Mouse (Mus musculus) hindlimb bud, embryonic 11.5 days (tissue): ENCODE results near the gene Fsd1l.
"Not testable (repeated sequence)": the region's sequence is repeated elsewhere in the genome, so short reads cannot be mapped to it uniquely, and the experiment has no call there.

Source experiments
- DNase-seq: peaks from one replicate; pipeline ENCODE4 v3.0.0-alpha.2; 2012; ENCODE audit warnings: low read depth, low spot score; ENCODE audit errors: extremely low spot score

Fsd1l gene

GRCm38 (mm10) chr4:53625263-53625662 is 6.0 kb upstream of the Fsd1l start:
- no peak for DNase-seq

DNA sequence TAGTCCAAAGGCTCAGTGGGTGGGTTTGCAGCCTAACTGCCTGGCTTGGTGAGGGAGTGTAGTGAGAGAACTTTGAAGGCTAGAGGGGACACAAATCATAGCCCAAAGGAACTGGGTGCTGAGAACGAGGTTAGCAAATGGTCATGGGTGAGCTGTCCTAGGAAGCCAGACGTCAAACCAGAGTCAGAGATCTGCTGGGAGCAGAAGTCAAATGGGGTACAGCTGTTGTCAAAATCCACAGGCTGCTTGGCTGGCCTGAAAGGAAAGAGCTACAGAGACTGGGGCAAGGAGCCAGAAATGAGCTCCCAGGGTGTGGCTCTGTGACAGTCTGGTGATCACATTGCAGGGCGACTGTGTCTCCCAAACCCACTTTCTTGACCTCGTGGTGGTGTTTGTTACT is 2.3 kb upstream of the Fsd1l start:
- DNase-seq, result no peak

DNA sequence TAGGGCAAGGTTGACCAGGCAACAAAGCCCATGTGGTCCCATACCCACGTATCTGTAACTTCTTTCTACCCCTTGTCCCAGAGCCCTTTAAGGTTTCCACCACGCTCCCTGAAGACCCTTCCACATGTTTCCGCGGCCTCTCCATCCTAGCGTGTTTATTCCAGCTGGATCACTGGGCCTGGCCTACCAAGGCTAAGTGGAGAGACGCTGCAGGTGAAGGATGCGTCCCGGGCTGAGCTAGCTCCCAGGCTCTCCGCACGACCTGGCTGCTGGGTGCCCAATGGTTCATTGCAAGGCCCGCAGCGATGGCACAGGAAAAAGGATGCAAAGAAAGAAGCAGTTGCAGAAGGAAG is 332 bp upstream of the Fsd1l start:
- no peak for DNase-seq

DNA sequence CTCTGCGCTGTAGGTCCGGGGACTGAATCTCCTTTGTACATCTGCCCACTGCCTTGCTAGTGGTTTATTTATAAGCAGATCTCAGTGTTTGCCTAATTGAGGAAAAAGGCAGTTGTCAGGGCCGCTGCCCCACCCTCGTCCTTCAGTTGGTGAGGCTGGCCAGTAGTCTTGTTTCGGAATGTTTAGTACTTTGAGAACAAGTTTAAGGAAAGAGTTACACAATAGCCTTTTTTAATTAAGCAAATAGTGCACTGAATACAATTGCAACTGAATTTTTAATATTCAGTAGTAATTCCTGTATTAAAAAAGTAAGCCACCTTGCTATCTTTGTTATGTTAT is 709 bp downstream of the Fsd1l start:
- DNase-seq, result no peak

DNA sequence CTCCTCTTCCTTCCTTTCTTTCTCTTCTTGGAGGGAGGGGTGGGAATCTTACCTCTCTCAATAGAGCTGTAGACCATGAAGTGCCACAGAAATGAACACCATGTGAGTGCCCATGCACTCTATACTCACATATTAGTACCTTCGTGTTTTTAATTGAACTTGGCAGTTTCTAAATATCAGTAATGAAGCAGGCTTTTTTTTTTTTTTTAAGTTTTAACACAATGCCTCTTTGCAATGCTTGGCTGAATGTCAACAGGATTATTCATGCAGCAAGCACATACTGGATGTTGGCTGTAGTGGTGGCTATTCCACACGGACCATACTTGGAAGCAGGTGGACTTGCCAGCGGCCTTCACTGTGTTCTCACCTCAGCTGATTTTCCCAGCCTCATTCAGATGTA is 4.1 kb downstream of the Fsd1l start:
- DNase-seq, result no peak

DNA sequence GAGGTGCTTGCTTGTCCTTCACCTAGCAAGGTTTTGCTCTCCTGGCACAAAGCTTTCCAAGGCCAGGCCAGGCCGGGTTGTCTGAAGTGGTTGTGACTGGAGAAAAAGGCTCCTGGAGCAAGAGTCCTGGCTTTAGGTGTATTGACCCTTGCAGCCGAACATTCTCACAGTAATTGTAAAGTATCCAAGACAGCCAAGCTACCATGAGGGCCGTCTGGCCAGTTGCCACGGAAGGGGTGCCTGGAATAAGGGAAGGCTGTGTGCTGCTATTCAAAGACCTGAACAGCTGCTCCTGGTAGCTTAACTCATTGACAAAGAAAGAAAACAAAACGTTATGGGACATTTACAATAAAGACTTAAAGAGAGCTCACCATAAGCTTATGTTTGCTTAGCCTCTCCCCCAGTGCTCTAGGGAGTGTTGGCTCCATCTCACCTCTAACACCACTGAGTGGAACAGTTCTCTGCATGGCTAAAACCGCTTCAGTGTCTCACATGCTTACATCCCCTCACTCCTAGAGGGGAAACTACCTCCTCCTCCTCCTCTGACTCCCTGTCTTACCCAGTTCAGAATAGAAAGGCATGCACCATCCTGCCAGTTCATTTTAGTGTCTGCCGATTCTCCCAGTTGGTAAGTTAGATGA is 6.1 kb downstream of the Fsd1l start:
- no peak for DNase-seq

- no peak for DNase-seq
Measured at GRCm38 (mm10) chr4:53638549-53639123, 7.4 kb downstream of the Fsd1l start.

DNA sequence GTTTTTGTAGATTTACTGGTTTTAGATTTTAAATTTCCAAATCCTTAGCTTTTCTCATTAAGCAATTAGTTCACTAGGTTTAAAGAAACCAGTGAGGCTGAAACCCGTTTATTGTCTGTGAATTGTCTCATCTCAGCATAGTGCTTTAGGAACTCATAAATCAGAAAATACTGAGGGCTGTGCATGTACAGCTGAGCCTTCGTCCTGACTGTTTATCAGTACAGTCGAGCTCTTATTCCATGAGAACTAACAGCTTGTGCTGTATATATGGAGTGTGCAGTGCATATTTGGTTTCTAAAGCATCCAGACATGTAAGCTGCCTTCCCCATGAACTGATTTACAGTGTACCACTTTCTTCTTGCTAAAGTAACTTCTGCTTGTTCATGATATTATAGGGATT is 26.8 kb downstream of the Fsd1l start:
- DNase-seq, result no peak

- DNase-seq, result no peak
Measured at GRCm38 (mm10) chr4:53660711-53661110, 29.4 kb downstream of the Fsd1l start.

- no peak for DNase-seq
Measured at GRCm38 (mm10) chr4:53682092-53682491, 50.8 kb downstream of the Fsd1l start.

DNA sequence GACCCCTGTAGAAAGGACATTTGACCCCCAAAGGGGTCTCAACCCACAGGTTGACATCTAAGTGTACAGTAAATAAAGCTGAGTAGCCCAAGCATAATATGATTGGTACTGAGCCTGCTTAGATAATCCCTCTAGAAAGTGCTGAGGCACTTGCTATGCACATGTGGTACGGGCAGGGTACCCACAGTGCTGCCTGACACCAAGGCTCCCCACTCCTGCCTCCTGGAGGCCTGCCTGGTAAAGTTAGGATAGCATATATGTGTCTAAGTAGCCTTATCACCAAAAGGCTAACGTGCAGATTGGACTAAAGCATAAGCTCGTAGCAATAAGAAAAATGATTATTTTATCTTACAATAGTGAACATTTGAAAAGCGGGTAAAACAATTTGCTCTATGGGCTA is 57.7 kb downstream of the Fsd1l start:
- no peak for DNase-seq

DNA sequence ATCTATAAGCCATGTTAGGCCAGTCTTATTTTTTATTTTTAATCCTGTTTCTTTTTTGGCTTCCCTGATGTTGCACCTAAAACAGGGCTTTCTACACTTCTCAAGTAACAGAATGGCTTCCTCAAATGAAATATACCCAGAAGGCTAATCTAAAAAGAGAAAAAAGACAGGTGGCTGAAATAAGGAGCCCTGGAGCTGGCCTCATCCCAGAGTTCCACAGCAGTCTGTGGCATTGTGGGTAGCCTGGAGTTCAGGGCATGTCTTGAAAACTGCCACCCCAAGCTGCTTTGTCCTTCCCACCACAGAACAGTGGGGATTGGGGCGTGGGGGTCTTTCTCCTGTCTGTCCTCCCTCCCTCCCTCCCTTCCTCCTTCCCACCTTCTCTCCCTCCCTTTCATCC is 60.1 kb downstream of the Fsd1l start:
- no peak for DNase-seq

GRCm38 (mm10) chr4:53709166-53709565 is 77.9 kb downstream of the Fsd1l start:
- DNase-seq, result not testable (repeated sequence)

GRCm38 (mm10) chr4:53710021-53710420 is 78.8 kb downstream of the Fsd1l start:
- no peak for DNase-seq

DNA sequence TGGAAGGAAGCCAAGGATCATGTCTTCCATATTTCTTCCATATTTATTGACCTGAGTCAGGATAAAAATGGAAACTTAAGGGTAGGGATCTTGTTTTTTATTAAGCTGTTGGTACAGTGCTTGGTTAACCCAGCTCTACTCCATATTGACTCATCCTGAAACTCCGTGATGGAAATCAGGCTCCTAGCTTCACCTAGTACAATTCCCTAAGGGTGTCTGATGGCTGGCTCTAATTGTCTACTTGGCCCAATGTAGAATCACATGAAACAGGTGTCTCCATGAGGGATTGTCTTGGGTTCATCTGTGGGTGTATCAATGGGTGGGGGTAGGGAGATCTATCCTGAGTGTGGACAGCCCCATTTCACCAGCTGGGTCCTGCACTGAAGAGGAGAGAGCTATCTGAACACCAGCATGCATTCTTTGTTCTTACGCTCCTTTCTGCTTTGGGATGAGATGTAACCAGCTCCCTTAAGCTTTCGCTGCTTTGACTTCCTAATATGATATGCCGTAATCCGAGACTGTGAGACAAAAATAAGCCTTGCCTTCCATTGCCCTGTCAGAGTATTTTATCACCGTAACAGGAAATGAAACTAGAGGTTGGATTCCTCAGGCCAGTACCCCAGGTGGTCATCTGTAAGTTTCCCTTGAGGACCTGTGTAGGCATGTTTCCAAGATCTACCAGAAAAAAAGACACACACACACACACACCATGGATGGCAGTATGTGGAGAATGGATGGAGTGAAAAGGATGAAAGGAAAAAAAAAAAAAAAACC is 79.5 kb downstream of the Fsd1l start:
- DNase-seq, result no peak

- no peak for DNase-seq
Measured at GRCm38 (mm10) chr4:53713704-53714050, 82.4 kb downstream of the Fsd1l start, which contains the start of gene Fktn. Gene Fktn, plus strand, starts transcription at chr4:53713998.

DNA sequence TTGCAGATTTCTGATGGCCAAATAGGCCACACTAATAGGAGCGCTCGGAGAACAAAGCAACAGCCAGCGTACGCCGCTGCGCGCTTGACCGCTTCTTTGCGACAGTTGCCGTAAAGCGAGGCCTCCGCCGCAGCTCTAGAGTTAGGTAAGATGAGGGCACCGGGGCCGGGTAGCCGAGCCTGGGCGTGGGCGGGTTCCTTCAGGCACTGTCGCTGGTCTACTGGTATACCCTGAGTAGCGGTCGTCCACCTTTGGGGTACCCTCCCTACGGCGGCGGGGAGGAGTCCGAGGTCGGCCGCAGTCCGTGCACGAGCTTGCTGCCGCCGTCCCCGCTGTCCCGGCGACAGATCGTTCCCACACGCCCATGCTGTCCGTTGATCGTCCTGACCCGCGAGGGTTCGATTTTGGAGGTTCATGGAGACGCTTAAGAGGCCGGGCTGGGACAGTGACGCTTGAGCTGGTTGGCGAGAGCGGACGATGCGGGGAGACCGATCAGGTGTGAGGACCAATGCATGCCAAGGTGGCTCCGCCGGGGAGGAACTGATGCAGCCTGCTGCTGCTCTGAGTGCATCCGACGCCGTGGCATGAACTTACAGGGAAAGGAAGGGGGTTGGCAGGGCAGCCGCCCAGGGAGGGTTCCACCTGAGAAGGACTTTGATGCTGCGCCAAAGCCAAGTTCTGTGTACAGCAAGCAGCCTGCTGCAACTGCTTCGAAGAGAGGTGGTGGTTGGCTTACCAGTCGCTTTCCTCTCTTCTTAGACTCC is 83.0 kb downstream of the Fsd1l start:
- DNase-seq, result peak; percentile 88

DNA sequence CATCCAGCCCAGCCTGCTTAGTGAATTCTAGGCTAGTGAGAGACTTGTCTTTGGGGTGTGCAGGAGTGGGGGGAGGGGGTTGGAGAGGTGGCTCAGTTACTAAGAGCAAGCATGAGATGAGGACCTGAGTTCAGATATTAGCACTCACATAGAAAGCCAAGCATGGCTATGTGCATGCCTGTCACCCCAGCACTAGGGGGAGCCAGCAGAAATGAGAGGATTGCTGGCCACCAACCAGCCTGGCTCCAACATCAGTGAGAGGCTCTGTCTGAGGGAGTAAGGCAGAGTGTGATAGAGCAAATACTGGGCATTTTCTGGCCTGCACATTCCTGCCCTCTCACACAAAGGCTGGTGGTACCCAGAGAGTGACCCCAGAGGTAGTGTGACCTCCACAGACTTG is 84.7 kb downstream of the Fsd1l start:
- DNase-seq, result no peak

DNA sequence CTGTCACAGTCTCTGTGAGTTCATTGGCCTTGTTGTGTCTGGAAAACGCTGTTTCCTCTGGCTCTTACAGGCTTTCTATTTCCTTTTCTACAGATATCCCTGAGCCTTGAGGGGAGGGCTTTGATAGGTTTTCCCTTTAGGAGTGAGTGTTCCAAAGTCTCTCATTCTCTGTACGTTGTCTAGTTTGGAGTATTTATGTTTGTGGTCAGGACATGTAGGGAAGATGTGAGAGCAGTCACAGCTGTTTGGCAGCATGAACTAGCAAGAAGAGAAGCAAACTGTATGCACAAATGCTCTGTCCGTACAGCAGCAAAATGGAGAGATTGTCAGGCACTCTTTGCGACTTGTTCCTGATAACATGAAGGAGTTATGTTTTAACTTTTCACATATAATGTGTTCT is 86.3 kb downstream of the Fsd1l start:
- DNase-seq, result no peak

DNA sequence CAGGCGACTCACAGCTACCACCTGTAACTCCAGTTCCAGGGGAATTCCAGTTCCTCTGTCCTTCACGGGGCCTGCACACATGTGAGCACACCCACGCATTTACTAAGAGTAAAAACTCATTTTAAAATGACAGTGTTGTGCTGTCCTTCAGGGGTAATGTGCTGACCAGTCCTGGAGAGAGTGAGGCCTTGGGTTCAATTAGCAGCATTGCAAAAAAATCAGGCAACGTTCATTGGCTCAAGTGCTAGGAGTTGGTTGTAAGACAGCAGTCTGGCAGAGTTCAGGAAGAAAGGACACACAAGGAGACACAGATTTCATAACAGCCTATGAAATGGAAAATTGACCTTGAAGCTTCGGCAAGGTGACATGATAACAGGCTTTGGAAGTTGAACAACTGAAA is 87.0 kb downstream of the Fsd1l start:
- DNase-seq, result no peak

- no peak for DNase-seq
Measured at GRCm38 (mm10) chr4:53722506-53722905, 91.2 kb downstream of the Fsd1l start.

DNA sequence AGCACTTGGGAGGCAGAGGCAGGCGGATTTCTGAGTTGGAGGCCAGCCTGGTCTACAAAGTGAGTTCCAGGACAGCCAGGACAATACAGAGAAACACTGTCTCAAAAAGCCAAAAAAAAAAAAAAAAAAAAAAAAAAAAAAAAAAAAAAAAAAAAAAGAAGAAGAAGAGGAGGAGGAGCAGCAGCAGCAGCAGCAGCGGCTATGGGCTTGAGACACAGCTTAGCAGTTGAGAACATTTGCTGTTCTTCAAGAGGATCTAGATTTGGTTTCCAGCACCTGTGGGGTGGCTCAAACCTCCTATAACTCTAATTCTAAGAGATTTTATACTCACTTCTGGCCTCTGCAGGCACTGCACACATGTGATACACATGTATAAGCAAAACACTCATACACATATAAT is 94.8 kb downstream of the Fsd1l start:
- not testable (repeated sequence) for DNase-seq
